Mouse (Mus musculus) spleen, postnatal 10 days (tissue): ENCODE data around the gene Kcnf1.

ENCODE experiments used
- DNase-seq, 2 experiments: peaks; one replicate each; pipeline ENCODE4 v3.0.0; 2021 to 2022; ENCODE audit warnings: low spot score in 2 of 2

Kcnf1 gene

GRCm38 (mm10) chr12:17159549-17159948 lies 17.1 kb downstream of the Kcnf1 start:
- no peak for DNase-seq

- no peak for DNase-seq
Measured at GRCm38 (mm10) chr12:17157558-17157957, 19.1 kb downstream of the Kcnf1 start.

DNA sequence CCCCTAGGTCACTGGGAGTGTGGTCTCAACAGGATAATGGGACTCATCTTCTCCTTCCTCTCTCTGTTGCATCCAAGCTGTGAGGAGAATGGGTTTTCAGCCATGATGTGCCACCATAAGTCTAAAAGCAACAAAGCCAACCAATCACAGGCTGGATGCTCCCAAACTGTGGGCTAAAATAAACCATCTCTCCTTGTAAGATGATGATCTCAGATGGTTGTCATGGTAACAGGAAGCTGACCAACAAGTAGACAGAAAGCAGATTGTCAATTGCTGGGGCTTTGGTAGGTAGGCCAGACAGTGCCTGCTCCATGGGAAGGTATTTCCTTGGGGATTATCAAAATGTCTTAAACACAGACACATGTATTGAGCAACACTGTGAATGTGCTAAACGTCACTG lies 20.9 kb downstream of the Kcnf1 start:
- DNase-seq: no peak

GRCm38 (mm10) chr12:17152840-17153239 lies 23.8 kb downstream of the Kcnf1 start:
- DNase-seq: no peak

DNA sequence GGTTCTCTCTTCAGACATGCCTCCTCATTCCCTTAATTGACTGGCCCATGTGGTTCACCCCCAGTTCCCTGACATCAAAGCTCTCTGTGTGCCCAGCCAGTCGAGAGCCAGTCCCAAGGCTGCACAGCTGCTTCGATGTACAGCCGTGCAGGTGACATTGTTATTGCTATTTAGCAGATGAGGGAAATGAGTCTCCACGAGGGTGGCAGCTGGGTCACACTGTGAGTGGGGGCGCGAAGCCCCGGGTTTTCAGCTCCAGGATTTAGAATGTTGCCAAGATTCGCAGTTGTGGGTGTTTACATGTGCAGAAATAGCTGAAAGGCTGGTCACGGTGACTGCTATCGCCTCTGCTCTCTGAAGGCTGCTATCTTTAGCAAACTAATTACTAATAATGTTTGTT lies 27.8 kb downstream of the Kcnf1 start:
- DNase-seq: no peak

GRCm38 (mm10) chr12:17141791-17142190 lies 34.9 kb downstream of the Kcnf1 start:
- DNase-seq: no peak

DNA sequence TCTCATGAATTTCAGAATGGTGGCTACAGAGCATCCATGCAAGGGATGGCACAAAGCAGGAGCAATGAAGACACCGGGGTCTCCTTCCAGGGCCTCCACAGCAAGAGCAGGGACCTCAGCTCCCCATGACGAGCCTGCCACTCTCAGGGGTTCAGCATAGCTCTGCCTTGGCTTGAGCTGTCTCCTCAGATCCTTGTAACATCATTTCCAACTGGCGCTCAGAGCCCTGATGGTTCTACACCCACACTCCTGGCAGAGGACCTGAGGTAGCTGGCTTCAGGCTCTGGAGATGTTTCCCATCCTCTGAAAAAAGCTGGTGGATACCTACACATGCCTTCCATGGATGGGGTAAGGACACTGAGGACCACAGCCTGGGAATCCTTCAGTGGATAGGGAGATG lies 36.3 kb downstream of the Kcnf1 start:
- DNase-seq: no peak

- DNase-seq: no peak
Measured at GRCm38 (mm10) chr12:17134546-17135096, 42.1 kb downstream of the Kcnf1 start.

DNA sequence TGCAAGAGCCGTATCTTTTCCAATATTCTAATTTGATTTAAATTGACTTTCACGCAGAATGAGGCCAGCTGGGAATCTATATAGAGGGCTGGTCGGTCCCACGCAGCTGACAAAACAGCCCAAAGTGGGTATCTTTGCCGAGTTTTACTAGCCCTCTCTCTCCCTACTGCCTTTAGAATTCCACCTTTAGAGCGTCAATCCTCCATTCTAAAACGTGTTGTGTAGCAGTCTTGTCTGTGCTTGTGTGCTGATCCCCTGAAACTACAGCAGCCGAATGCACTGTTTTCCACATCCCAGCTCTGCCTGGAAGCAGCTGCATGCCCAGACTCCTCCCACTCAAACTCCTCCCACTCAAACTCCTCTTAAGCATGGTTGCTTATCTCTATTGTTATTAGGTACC lies 44.4 kb downstream of the Kcnf1 start:
- DNase-seq: no peak

DNA sequence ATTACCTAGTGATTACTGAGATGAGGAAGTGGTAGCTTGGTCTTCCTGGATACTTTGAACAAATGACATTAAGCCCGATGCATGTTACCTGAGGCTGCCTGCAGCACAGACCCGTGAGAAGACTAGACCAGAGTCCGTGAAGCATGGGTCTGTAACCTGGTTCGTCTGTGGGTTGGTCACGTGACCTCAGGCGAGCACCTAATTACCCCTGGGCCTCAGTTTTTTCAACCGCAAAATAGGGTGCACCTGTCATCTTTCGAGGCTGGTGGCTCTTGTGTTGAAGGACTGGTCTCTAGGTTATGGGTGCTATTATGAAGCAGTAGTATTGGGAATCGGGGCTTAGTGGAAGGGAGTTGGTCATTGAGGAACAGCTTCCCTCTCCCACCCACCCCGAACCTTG lies 45.1 kb downstream of the Kcnf1 start:
- no peak for DNase-seq

DNA sequence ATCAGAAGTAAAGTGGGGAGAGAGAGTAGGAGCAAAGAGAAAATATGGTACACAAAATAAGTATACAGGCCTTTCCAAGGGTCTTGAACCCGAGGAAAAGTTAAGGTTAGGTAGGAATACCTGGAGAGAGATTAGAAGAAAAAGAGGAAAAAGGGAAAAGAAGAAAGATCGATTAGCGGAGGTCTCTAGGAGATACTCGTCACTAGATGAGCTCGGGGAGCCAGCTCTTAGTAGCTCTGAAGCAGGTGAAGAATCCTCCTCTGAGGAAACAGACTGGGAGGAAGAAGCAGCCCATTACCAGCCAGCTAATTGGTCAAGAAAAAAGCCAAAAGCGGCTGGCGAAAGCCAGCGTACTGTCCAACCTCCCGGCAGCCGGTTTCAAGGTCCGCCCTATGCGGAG lies 53.8 kb downstream of the Kcnf1 start:
- peak; percentile 14 to 19 for DNase-seq
